Mouse (Mus musculus) lung, postnatal 0 days (tissue): ENCODE data around the gene Rexo1.

ENCODE experiments used
- CTCF ChIP-seq: IDR thresholded peaks from 2 replicates; pipeline ENCODE4 v1.5.1; 2016; ENCODE audit warnings: antibody characterized with exemption, mild to moderate bottlenecking
- EP300 ChIP-seq: IDR thresholded peaks from 2 replicates; pipeline ENCODE4 v1.6.1; 2016; ENCODE audit warnings: antibody characterized with exemption, mild to moderate bottlenecking, control low read depth

DNA sequence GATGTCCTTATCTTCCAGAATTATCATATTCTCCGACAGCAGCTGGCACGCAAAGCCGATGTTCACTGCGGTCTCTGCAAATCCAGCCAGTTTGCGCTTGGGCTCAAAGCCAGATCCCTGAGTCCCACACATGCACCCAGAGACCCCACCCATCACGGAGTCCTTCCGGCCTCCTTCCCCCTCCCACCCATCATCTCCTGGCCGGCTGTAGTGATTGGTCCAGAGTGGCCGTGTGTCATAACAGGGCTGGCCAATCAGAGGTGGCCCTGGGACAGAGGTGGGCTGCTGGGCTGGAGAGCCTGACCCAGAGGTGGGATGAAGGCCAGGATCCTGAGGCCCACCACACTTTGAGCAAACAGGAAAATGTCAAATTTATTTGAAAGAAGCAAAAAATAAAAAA is 35.2 kb downstream of the Rexo1 start:
- no peak for TF ChIP-seq EP300
- TF ChIP-seq CTCF, result no peak
